Mouse (Mus musculus): ENCODE results near the gene Sarm1.
A peak's percentile ranks its signal among the peaks of the same experiment; 100 is the strongest.

Sarm1 gene

GRCm38 (mm10) chr11:78463286-78464036, 34.1 kb downstream of the Sarm1 start:
- DNase-seq (ENCODE audit: low read depth, low spot score), result no peak

- no peak for DNase-seq (ENCODE audit: low read depth, low spot score)
These were observed 34.9 kb downstream of the Sarm1 start for GRCm38 (mm10) chr11:78462669-78463068.

DNA sequence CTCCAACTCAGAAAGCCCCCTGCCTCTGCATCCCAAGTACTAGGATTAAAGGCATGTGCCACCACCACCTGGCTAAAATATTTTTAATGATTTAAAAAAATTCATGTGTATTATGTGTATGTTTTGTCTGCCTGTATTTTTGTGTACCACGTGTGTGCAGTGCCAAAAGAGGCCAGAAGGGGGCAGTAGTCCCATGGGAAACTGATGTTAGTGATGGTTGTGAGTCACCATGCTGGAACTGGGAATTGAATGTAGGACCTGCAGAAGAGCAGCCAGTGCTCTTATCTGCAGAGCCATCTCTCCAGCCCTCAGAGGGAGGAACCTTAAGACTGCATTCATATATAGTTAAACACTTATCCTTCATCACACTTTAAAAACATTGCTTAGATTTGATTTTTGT, 35.7 kb downstream of the Sarm1 start:
- DNase-seq (ENCODE audit: low read depth, low spot score), result no peak

- DNase-seq (ENCODE audit: low read depth, low spot score), result no peak
These were observed 38.8 kb downstream of the Sarm1 start for GRCm38 (mm10) chr11:78458740-78459139.

GRCm38 (mm10) chr11:78455308-78455707, 42.2 kb downstream of the Sarm1 start:
- DNase-seq (ENCODE audit: low read depth, low spot score), result no peak

GRCm38 (mm10) chr11:78454276-78454675, 43.3 kb downstream of the Sarm1 start:
- DNase-seq (ENCODE audit: low read depth, low spot score), result no peak

- DNase-seq (ENCODE audit: low read depth, low spot score), result peak; percentile 52
These were observed 43.9 kb downstream of the Sarm1 start for GRCm38 (mm10) chr11:78453675-78454074.

DNA sequence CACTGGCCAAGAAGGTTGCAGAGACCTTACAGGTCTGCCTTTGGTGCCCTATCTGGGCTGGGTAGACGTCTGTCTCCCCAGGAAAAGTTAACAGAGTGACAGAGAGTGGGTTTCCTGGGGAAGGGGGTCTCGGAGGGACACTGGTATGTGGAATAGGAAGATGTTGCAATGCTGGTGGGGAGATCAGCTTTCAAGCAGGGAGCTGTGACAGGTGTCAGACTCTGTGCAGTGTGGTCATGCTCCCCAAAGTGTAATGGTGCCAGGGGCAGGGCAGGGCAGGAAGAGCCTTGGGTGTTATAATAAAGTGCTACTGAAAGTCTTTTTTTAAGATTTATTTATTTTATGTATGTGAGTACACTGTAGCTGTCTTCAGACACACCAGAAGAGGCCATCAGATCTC, 47.2 kb downstream of the Sarm1 start:
- DNase-seq (ENCODE audit: low read depth, low spot score), result no peak

- DNase-seq (ENCODE audit: low read depth, low spot score), result no peak
These were observed 49.3 kb downstream of the Sarm1 start for GRCm38 (mm10) chr11:78448242-78448641.

- DNase-seq (ENCODE audit: low read depth, low spot score), result no peak
These were observed 50.4 kb downstream of the Sarm1 start for GRCm38 (mm10) chr11:78447168-78447567.

- DNase-seq (ENCODE audit: low read depth, low spot score), result no peak
These were observed 54.4 kb downstream of the Sarm1 start for GRCm38 (mm10) chr11:78443115-78443514.

GRCm38 (mm10) chr11:78438399-78438930, 59.1 kb downstream of the Sarm1 start:
- no peak for DNase-seq (ENCODE audit: low read depth, low spot score)

DNA sequence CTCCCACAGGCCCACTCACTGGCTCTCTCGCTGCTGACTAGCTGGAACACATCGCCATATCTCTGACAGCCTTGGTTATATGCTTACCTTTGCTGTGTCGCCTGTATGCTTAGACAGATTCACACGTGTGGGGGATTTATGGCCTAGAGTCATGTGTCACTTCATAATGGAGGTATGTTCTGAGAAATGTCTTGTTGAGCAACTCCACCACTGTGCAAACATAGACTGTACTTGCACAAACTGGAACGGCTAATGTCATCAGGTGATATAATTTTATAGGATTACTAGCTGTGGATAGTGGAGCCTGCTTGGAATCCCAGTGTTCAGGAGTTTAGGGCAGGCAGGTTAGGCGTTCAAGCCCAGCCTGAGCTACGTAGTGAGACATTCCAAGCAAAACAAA, 60.4 kb downstream of the Sarm1 start:
- no peak for DNase-seq (ENCODE audit: low read depth, low spot score)

GRCm38 (mm10) chr11:78435776-78436349, 61.7 kb downstream of the Sarm1 start:
- no peak for DNase-seq (ENCODE audit: low read depth, low spot score)

- no peak for DNase-seq (ENCODE audit: low read depth, low spot score)
These were observed 63.5 kb downstream of the Sarm1 start for GRCm38 (mm10) chr11:78434052-78434451.

GRCm38 (mm10) chr11:78431176-78431575, 66.4 kb downstream of the Sarm1 start:
- DNase-seq (ENCODE audit: low read depth, low spot score), result no peak

GRCm38 (mm10) chr11:78430195-78430878, 67.2 kb downstream of the Sarm1 start:
- DNase-seq (ENCODE audit: low read depth, low spot score), result no peak

GRCm38 (mm10) chr11:78428309-78428708, 69.2 kb downstream of the Sarm1 start:
- no peak for DNase-seq (ENCODE audit: low read depth, low spot score)

DNA sequence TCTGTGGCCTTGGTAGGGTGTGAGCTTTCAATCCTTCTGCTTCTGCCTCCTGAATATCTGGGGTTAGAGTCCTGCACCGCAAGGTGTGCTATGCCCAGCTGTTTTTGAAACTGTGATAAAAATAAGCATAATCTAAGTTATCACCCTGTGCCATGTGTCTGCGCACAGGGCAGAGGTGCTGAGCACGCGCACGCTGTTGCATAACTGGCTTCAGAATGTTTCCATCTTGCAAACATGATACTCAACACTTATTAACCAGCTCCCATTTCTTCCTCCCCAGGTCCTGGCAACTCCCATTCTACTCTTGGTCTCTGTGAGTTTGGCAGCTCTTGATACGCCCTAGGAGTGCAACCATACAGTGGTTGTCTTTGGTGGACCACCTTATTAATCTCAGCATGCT, 69.9 kb downstream of the Sarm1 start:
- DNase-seq (ENCODE audit: low read depth, low spot score), result no peak

DNA sequence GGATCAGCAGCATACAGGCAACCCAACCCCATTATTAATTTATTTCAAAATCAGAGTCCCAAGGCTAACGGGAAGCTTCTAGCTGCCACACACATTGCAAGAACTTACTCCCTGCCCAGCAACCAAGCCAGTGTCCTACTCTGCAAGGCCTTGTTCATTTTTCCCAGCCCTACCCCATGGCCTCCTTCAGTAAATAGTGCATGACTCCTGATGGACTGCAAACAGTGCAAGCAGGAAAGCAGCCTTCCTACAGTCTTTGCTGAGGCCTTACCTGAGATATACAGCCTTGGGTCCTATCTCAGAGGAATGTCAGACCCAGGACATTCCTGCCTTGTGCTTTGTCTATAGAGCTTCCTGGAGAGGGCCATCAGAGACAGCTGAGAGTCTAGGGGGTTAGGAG, 72.0 kb downstream of the Sarm1 start:
- no peak for DNase-seq (ENCODE audit: low read depth, low spot score)

DNA sequence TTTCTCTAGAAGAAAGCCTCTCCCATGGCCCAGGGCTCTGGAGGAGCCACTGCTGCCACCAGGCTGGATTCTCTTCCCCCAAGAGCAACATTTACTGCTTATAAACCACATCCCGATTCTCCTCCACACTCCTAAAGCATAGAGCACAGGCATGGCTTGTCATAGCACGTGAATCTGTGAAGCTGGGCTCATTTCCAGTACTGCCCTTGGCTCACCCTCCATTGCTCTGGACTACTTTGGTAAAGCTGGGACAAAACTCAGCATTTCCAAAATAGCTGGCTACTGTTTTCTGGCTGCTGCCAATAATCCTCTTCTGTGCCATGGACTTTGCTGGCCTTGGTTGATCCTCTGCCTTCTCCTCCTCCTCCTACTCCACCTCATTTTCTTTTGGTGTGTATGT, 73.2 kb downstream of the Sarm1 start:
- no peak for DNase-seq (ENCODE audit: low read depth, low spot score)

Measured in telencephalon, adult 2 months (tissue).